Mouse (Mus musculus): Measurements from ENCODE around the gene Tecpr1.

The Tecpr1 gene

GRCm38 (mm10) chr5:144206069-144206468, 17.3 kb downstream of the Tecpr1 start:
- DNase-seq = no peak

- peak; percentile 30 for DNase-seq
Measured at GRCm38 (mm10) chr5:144204911-144205310, 18.5 kb downstream of the Tecpr1 start.

DNA sequence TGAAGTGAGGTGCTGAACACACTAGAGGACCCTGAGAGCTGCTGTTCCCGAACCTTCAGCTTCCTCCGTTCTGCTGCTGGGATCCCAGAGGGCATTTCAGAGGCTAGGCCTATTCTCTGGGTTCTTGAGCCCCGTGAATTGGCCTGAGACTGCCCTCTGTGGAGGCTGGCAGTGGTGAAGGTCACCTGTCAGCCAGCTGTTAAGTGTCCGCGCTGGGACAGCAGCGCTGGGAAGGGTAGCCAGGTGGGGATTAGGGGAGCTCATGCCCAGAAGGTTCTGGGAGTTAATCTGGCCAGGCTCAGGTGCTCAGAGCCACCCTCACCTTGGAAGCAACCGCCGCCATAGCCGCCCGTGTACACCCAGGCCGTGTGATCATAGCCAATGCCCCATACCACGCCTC, 19.1 kb downstream of the Tecpr1 start:
- DNase-seq = no peak

DNA sequence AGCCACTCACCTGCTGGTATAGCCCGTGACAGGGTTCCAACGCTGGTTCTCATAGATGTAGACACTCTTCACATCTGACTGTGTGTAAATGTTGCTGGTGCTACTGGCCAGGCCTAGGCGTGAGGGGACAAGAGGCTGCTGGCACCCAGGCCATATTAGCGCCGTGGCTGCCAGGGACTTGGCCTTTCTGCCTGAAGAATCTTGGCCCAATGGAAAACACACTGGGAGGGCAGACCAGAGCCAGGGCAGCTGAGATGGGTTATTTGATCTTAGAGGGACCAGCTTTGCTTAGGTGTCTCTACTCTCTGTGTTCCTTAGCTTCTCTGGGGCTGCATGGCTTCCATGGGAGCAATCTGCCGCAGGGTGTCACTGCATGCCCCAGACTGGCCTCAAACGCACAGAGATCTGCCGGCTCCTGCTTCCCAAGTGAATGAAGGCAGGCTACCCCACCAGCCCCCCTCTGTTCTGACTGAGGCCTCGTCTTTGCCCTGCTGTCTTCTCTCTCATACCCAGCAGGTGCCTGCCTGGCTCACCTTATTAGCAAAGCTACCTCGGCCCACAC, 19.9 kb downstream of the Tecpr1 start:
- DNase-seq = no peak

DNA sequence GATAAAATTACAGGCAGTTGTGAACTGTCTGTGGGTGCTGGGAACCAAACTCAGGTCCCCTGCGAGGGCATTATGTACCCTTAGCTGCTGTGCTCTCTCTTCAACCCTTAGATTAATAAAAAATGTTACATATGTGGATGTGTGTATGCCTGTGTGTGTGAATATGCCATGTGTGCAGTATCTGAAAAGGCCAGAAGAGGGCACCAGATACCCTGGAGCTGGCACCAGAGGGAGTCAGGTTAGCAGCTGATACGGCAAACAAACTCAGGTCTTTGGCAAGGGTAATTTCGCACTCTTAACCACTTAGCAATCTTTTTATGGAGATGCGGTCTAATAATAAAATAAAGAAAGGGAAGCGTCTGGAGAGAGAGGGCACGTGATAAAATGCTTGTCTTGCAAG, 21.0 kb downstream of the Tecpr1 start:
- DNase-seq = no peak

DNA sequence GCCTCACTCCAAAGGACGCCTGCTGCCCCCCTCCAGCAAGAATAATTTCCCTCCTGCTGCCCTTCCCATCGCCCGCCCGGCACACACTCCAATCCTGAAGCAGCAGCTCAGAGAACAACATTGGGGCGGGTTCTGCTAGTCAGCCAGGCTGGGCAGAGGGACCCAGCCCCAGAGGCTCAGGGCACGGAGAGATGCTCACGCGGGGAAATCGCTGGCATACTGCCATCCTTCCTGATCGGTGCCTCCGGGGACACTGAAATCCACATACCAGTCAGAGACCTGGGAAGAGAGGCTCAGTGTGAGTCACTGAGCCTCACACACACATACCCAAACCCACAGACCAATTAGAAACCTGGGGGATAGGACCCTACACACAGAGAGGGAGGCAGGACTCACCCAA, 22.8 kb downstream of the Tecpr1 start:
- DNase-seq = no peak

DNA sequence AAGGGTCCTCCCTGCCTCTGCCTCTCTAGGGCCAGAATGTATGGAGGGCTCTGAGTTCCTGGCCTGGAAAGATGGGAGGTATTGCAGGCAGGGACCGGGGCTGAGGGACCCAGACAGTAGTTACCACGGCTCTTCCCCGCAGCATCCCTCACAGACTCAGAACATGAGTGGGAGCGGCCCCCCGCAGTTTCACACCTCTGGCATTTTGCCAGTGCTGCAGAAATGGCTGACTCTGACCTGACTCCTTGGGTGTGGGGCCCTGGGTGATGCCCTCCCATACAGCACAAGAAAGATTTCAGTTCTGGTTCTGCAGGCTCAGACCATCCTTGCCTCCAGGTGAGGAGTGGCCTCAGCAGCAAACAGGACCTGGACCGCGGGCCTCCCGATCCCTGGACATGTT, 27.8 kb downstream of the Tecpr1 start:
- DNase-seq = no peak

DNA sequence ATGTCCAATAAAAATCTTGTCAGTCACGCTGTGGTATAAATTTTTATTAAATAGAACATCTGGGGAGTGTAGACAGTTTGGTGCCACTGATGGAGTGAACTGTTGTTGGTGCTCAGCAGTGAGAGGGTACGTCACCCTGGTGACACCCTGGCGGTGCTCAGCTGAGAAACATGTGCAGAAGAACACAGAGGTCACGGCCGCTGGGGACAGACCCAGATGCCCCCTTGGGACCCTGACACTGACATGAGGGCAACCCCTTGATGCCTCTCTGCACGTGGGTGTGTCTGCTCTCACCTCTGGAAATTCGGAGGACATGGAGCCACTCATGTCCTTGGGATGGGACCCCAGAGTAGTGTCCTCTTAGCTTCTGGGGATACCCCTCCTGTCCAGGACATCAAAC, 29.0 kb downstream of the Tecpr1 start:
- no peak for DNase-seq

DNA sequence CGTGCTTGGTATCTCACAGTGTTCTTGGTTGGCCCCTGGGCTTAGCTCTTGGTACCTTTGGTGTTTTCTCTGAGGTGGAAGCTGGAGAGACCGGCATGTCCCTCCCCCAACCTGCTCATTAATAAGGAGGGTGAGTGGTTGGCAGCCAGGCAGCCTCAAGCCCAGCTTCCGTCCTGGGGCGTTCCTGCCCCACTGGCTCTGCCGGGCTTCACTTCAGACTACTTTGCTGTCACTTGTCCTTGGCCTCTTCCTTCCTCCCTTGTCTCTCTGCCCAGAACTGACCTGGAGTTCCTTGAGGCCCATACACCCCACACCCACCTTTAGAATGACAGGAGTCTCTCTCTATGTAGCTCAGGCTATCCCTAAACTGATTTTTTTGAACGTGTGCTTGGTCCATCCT, 30.7 kb downstream of the Tecpr1 start:
- no peak for DNase-seq

DNA sequence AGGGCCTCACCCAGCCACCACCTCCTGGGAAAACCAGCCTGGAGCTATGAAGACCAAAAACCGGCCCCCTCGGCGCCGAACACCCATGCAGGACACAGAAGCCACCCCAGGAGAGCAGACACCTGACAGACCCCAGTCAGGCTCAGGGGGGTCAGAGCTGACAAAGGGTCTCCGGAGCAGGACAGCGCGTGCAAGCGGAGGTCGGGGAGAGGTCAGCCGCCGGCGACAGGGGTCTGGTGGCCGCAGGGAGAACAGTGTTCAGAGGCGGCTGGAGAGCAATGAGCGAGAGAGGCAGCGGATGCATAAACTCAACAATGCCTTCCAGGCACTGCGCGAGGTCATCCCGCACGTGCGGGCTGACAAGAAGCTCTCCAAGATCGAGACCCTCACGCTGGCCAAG, 32.4 kb downstream of the Tecpr1 start:
- DNase-seq = no peak

DNA sequence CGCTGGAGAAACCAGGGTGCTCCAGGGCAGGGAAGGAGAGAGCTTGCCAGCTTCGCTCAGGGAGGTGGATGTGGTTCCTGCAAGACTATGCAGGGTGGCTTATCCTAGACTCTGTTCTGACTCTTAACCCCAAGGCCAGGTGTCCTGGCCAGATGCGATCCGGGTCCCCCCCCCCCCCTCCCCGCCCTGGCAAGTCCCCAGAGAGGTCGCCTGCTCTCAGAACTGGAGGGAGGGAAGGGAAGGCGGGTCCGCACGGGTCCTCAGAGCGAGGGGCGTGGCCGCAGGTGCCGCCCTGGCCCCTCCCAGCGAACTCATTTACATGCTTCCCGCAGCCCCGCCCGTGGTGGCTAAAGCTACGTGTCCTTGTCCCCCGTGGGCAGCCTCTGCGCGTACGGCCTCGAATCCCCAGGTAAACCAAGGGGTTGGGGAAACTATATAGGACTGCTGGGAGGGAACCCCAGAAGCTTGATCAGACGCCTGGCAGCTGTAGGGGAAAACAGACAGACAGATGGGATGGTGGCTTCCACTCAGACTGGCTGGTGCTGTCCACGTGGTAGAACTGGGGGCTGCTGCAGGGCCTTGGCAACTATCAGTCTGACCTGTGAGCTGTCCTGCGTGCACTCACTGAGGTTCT, 33.3 kb downstream of the Tecpr1 start, which contains the start of gene Bhlha15:
Bhlha15 (plus strand) TSS at position 337 of the 634 bp plus-strand sequence.
- peak; percentile 78 for DNase-seq

- no peak for DNase-seq
Measured at GRCm38 (mm10) chr5:144189327-144189726, 34.1 kb downstream of the Tecpr1 start.

DNA sequence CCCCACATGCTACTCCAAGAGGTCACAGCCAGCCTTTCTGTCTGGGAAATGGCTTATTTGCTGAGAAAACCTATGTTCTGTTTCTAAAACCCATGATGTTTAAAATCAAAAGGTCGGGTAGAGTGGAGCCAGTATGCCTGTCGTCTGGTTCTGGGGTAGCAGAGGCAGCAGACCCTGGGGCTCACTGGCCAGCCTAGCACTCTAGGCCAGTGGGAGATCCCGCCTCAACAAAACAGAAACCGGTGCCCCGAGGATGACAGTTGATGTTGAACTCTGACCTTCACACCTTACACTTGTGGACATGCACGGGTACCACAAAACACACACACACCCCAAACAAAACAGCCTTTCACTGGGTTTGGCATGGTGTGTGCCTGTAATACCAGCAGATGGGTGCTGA, 35.0 kb downstream of the Tecpr1 start:
- no peak for DNase-seq

- DNase-seq = no peak
Measured at GRCm38 (mm10) chr5:144184350-144185045, 38.9 kb downstream of the Tecpr1 start.

- no peak for DNase-seq
Measured at GRCm38 (mm10) chr5:144183647-144184335, 39.6 kb downstream of the Tecpr1 start.

- no peak for DNase-seq
Measured at GRCm38 (mm10) chr5:144183248-144183559, 40.2 kb downstream of the Tecpr1 start.

DNA sequence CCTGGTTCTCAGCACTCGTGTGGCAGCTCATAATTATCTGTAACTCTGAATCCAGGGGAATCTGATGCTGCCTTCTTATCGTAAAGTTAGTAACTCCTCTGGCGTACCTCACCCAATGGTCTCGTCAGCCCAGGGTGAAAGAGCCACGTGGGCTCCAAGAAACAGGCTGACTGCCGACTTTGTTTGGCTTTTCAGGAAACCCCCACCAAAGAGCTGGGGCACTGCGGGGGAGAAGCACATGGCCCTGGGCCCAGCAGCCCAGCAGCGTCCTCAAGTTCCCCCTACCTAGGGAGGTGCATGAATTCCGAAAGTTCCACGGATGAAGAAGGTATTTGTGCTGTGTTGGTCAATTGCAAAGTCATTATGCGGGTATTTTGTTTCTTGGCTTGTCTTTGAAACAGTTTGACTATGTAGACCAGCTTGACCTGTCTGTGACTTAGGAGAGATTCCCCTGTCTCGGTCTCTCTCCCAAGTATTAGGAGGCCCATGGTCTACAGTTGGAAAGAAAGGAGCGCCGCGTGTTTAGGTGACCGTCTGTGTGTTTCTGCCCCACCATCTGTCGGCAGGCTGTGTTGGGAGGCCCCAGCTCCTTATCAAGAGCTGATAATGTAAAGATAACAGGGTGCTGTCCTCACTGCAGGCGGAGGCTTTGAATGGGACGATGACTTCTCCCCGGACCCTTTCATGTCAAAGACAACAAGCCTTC, 40.7 kb downstream of the Tecpr1 start:
- DNase-seq = no peak

- DNase-seq = no peak
Measured at GRCm38 (mm10) chr5:144181249-144181648, 42.2 kb downstream of the Tecpr1 start.

DNA sequence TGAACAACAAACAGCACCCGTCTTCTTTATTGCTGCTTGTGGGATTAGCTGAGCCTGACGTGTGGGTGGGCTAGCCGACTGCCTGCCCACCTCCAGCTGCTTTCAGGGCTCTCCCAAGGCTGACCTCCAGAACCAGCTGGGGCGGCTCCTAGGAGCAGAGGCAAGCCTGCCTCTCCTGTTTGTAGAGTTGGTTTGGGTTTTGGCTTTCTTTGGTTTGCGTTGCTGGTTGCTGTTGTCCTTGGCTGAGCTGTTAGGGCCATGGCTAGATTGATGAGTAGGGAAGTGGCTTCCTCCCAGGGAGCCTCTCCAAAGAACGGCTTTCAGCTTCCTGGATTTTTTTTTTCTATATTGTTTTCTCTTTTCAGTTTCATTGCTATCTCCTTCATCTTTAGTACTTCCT, 45.2 kb downstream of the Tecpr1 start:
- DNase-seq = no peak

DNA sequence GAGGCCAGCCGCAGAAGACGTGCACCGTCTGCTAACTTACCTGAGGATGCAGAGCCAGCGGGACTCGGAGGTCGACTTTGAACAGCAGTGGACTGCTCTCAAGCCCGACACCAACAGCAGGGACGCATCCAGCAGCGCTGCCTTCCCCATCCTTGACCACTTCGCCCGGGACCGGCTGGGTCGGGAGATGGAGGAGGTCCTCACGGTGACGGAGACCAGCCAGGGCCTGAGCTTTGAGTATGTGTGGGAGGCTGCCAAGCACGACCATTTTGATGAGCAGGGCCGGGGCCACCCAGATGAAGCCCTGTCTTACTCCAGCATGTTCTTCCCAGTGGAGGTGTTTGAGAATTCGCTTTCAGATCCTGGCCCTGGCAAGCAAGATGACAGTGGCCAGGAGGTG, 49.8 kb downstream of the Tecpr1 start:
- no peak for DNase-seq

- peak; percentile 33 for DNase-seq
Measured at GRCm38 (mm10) chr5:144169275-144169975, 54.0 kb downstream of the Tecpr1 start.

- DNase-seq = no peak
Measured at GRCm38 (mm10) chr5:144165756-144166155, 57.7 kb downstream of the Tecpr1 start.
